Mouse (Mus musculus) urinary bladder, postnatal 25 days (tissue): ENCODE measurements at regions not wholly inside any gene's neighbourhood (a gene's known extent, or its start where the extent isn't known, plus 50 kb on each side); places are given as distances from the start of the nearest gene placed in this dataset.

Source experiments
- DNase-seq: peaks from one replicate; pipeline ENCODE4 v3.0.0; 2022; ENCODE audit warnings: low spot score

DNA sequence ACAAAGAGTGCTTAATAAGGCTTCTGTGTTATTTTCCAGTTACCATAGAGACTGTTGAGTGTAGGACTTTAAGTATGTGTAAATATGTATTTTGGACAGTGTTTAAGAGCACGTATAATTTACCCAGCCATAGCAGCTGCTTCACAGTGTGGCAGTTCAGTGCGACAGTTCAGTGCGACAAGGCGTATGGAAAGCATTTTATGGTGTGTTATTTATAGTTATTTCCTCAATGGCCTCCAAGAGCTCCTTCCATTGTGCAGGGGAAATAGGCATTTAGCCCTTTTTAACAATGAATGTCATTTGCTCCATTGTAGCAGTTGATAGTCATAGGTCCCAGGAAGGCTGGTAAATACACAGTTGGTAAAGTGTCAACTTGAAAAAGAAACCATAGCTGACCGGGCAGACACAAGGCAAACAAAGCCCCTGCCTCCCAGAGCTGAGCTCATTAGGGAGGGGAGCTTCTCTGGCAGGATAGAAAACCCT lies 275.1 kb upstream of the Dynlrb2 start:
- DNase-seq = no peak

- no peak for DNase-seq
Observed at GRCm38 (mm10) chr8:116227003-116227402, 277.8 kb upstream of the Dynlrb2 start.

GRCm38 (mm10) chr8:116223235-116223634 lies 281.5 kb upstream of the Dynlrb2 start:
- no peak for DNase-seq

DNA sequence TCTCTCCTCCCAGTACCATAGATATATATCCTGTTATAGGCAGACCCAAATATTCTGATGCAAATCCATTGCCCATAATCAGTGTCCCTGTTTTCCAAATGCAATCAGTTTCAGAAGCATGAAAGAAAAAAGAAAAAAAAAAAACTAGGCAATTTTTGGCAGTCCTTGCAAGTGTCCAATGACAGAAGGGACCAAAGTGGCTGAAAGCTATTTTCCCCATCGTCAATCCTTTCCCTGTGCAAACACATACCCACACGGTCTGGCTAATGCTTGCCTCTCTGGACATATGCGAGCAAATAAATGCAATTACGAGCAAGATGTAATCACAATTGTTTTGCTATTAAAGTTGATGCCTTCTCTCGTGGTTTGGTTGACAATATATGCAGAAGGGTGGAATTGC lies 288.9 kb upstream of the Dynlrb2 start:
- no peak for DNase-seq

DNA sequence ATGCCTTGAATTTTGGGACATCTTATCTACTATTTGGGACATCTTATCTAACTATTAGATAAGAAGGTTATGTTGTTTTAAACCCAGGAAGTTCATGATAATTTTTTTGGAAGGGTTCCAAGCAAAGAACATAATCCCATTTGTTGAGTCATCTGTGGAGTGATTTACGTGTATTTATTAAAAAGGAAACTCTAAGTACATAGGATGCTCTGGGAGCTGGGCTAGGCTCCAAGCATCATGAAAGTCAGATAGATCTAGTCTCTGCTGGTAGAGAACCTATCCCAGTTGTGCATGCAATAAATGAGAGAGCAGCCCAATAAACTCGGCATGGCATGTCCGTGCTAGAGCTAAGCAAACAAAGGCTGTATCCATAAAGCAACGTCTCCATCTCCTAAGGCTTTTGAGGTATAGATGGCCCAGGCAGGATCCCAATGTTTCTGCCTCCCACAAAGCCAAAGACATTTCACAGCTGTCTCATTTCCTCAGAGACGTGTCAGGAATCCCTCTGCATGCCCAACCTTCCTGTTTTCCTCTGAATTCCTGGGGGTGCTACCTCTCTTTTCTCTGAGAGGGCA lies 289.4 kb upstream of the Dynlrb2 start:
- DNase-seq = no peak

DNA sequence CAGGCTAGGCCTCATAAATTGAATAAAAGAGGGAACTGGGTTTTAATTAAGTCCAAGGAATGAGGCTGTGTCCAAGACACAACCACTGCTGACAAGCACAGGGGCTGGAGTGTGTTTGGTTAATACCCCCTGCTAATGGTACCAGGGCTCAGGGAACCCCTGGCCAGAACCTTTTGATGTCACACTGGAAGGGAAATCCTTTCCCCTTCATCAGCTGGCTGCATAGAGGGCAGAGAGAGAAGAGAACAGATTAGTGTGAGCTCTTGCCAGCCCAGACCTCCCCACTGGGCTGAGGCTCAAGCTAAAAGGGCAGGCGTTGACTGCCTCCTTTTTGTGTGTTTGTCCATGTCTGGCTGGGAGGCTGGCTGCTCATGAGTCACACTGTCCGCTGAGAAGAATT lies 301.1 kb upstream of the Dynlrb2 start:
- no peak for DNase-seq

DNA sequence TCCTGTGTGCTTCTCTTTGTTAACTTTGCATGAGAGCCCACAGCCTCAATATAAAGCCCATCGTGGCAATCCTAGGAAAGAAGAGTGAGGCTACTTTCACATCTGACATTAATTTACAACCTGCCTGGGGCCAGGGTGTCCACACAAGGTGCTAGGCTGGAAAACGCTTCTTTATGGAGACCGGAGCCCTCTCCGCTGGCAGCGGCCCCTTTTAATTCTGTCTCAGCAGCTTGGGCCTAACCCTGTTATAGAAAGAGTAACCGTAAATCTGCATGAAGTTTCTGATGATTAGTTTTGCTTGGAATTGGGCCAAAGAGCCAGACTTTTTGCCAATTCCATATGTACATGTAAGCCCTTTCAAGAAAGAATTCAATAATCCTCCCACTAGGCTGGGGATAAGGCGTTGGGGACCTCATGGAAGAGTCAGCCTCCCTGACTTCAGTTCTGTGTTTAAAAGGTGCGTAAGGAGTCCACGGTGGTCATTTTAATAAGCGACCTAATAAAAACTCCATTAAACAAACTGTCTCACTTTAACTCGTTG lies 304.2 kb upstream of the Dynlrb2 start:
- no peak for DNase-seq

DNA sequence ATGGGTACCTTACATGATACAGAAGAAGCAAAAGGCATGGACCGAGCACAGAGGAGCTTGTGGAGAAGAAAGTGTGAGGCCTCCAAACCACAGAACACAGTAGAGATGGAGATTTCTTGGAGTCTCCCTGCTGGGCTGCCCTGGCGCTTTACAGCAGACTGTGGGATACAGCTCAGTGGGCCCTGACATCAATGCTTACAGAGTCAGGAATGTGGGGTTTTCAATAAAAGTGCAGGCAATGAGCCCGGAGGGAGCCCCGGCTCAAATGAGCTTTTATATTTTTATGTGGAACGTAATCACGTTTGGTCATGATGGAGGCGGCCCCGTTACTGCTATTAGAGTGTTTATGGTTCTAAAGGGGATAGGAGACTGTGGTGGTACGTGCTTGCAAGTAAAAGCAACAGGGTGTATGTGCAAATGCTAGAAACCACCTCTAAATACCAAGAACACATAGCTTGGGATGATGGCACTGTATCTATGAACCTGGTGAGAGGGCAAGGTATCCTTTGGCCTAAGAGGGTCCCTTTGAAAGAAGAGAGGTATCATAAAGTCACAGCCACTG lies 308.1 kb upstream of the Dynlrb2 start:
- DNase-seq = no peak

GRCm38 (mm10) chr8:116192096-116192495 lies 312.7 kb upstream of the Dynlrb2 start:
- no peak for DNase-seq

DNA sequence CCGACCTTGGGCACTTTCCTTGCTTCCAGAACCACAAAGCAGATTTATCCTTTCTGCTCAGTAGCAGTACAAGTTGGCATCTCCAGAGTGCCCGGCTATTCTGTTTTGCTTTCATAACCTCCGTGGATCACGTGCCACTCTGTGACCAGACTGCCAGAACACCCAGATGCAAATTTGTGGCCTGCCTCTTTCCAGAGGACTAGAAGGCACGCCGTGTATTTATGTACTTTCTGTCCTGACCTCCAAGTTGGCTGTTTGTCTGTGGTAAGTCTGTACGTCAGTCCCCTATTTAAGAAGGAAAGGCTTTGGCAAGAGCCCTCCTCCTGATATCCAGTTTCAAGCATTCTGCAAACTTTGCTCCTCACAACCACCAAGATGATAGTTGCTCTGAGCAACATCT lies 319.6 kb upstream of the Dynlrb2 start:
- no peak for DNase-seq

GRCm38 (mm10) chr8:116184241-116184640 lies 320.5 kb upstream of the Dynlrb2 start:
- DNase-seq = no peak

- DNase-seq = no peak
Observed at GRCm38 (mm10) chr8:116177946-116178345, 326.8 kb upstream of the Dynlrb2 start.

DNA sequence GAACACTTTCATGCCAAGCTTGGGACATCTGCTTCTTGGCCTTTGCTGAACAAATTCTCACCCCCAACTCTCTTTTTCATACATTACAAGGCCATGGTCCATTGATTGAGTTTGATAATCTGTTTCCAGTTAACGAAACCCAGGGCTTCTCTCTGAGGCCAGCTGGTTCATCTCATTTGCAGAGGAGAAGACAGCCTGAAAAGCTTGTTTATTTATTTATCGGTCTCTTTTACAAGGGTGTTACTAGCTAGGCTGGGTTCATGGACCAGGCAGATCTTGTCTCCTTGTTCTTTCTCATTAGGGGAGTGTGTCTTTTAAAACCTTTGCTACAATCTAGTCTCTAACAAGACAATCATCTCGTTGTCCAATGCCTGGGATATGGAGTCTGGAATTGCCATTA lies 329.9 kb upstream of the Dynlrb2 start:
- no peak for DNase-seq

DNA sequence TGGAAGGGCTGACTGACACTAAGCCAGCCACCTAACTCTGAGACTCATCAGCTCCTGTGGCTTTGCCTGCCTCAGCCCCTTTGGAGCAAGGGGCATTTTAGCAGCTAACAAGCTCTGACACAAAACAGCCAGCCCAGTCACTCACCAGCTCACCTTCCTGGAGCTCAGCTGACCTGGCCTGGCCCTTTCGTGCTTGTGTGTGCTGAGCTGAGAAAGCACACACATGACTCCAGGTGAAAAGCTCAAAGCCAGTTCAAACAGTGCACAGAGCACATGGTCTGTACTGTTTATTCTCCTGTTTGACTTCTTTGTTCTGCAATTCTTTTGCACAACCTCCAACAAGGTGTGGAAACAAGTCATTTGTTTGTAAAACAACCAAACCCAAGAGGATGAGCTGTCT lies 330.8 kb upstream of the Dynlrb2 start:
- no peak for DNase-seq

DNA sequence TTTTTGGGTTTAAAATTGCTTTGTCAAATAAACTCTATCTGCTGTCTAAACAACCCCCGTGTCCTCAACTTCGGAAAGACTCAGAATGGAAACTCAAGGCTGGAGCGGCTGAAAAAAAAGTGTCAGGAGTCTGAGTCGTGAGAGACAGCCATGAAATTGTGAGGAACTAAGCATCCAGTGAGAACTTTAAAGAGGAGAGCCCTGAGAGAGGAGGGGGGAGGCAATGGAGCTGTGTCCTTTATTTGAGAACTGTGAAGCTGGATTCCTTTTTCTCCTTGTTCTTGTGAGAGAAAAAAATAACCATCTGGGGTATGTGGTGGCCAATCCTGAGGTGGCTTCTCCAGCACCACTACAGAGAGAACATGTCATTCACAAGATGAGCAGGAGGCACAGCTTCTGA lies 336.9 kb upstream of the Dynlrb2 start:
- DNase-seq = no peak

DNA sequence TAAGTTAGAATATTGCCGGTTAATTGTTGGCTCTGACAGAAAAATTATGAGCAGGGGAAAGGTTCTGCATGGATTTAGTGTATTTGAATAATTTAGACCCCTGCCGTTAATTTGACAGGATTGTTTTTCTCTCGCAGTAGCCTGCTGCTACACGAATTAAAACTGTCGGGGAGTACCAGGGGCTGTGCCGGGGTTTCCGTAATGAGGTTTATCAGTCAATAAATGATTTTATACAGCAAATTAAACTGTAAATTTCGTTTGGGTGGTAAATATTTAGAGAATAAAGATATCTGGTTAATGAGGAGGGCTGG lies 339.8 kb upstream of the Dynlrb2 start:
- no peak for DNase-seq

DNA sequence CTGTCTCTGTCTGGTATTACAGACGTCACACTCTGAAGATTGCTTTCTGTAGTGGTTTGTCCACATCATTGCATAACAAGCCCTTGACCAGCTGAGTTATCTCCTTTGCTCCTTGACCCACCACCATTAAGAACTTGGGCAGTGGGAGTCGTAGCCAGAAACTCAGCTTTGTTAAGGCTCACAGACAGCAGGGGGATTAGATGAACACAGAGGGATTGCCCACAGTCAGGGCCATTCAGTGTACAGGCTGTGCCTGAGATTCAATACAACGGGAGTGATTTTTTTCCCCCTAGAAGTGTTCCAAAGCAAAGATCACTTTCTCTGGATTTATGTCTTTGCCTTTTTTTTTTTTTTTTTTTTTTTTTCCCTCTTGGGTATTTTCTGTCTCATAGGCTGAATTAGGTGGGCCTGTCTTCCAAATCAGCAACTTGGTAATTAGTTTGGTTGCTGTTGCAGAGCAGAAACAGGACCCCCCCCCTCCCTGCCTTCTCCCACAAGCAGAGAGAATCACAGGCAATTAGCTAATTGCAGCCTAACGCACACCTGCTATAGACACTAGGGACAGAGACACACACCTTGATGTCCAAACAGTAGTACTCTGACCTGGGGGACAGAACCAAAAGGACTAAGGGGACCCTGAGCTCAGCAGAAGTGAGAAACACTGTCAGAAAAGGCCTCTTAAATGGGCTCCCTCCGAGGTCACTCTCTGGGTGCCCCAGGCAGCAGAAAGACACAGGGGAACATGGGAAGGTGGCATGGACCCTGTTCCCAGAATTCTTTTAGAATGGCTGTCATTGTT lies 340.4 kb upstream of the Dynlrb2 start:
- DNase-seq = no peak

DNA sequence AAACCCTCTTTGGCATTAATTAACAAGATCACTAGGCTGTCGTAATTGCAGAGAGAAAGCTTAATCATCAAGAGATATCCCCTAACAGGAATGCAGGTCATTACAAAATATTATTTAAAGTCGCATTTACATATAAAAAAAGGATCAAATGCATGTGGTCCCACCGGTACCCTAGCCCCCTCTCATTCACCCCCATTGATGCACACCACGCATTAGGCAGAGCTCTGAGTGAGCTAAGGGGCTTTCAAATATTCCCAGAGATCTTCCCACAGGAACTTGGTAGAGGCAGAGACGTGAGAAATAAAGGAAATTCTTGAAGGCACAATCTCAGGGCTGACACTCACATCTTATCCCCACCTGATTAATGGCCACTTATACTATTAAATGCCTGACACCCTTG lies 343.8 kb upstream of the Dynlrb2 start:
- no peak for DNase-seq

DNA sequence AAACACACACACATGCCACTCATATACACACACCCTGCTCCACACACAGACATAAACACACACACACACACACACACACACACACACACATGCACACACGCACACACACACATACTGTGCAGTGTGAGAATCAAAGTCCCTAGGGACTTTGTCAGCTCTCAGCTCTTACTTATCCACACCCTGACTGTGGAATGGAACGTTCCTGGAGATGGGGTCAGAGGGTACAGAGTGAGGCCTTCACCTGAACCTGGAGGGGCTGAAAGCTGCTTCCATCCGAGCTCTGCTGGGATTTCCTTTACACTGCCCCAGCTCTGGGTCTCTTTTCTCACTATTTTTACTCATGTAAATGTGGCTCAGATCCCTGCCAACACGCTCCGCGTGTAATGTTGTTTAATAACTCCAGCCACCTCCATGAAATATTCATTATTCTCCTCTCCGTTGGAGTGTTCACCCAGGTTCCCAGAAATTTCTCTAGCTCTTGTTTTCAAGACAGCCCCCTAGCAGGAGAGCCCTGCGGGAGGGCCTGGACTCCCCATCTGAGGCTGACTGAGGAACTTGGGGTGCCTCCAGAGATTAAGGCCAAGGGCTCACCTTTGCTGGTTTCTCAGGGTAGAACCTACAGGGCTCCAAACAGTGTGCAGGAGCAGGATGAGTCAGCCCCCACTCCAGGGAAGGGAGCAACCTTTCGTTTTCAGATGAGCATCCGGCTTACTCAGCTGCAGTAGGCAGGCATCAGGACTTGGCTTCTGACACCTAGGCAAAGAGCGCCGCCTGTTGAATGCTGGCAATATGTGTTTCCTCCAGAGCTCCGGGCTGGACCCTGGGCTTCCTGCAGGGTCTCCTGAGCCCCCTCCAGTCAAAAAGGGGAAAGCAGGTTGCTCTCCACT lies 360.8 kb upstream of the Dynlrb2 start:
- peak; percentile 66 for DNase-seq

- DNase-seq = no peak
Observed at GRCm38 (mm10) chr8:116141363-116141762, 363.4 kb upstream of the Dynlrb2 start.

DNA sequence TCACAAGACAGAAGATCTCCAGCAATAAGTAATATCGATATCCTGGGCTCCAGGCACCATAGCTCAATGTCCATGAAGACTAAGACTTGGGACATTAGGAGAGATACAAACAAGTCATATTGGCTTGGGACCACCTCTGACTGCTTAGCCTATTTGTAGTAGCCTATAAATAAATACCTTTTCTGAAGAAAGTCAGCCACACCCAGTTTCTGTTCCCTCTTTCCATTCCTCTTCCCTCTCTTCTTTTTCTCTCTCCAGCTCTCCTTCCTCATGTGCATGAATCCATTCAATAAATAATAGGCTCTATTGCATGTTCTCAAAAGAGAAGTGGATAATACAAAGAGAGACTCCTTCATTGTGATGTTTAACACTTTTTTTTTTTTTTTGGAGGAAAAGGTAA lies 364.8 kb upstream of the Dynlrb2 start:
- DNase-seq = no peak

GRCm38 (mm10) chr8:116137765-116138164 lies 367.0 kb upstream of the Dynlrb2 start:
- DNase-seq = no peak
